Mouse (Mus musculus): Measurements from ENCODE around the gene Baiap2l1.
"Not testable (repeated sequence)": the region's sequence is repeated elsewhere in the genome, so short reads cannot be mapped to it uniquely, and the experiment has no call there.

Gene Baiap2l1

DNA sequence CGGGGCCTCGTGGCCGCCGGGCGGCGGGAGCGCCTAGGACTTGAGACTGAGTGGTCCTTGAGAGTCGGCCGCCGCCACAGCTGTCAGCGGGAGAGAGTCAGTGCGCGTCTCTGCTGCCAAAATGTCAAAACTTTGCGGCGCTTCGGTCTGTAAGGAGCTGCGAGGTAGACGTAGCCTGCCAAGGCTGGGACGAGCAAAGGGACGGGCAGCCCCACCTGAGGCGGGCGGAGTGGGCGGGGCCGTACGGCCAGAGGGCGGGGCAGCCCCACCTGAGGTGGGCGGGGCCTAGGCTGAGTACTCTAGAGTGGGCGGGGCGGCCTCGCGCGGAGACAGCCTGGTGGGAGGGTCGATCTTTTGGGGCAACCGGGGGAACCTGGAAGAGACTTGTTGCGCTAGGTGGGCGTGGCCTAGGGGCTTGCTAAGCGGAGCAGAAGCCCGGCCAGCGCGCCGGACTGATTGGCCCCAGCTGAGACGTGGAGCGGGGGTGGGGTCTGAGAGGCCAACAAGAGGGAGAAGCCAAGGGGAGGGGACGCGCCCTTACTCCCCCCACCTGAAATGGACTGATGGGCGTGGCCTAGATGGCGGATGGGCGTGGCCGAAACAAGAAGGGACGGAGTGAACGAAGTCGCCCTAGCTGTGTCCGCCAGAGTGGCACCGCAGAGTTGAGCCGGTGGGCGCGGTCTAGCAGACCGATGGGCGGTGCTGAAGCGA, at the start of gene Baiap2l1:
Gene Baiap2l1, minus strand, starts transcription at position 232 of the 711 bp plus-strand sequence.
- in situ Hi-C loops (cut with MboI, MseI): no loop called here

DNA sequence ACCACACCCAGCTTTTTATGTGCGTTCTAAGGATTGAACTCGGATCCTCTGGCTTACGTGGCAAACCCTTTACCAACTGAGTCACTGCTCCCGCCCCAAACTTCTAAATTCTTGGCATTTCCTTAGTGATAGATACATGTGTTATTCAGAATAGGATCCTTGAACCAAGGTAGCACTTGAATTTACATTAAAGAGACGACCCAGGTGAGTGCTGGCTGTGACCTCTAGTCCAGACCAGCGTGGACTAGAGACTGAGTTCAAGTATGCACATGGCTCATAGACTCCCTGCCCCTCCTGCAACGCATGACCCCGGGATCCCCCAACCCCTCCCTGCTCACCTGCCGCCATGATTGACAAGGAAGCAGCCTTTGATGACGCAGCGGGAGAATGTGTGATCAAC, 48.3 kb upstream of the Baiap2l1 start:
- in situ Hi-C loops (cut with MboI, MseI): no loop called here

DNA sequence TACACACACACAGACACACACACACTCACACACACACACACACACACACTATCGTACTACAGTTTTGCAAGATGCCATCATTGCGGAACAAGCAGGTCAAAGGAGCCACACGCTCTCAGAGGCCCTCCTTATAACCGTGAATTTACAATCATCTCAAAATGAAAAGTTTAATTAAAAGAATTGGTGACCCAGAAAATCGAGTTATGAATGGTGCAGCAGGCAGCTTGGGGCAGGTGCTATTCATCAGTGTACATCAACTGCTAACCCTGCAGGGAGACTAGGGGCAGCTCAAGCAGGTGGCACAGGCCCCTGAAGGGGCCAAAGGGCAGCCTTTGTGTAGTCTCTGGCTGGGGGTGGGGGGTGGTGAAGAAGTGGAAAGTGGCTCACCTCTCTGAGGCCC, 42.9 kb upstream of the Baiap2l1 start:
- in situ Hi-C loops (cut with MboI, MseI): no loop called here

DNA sequence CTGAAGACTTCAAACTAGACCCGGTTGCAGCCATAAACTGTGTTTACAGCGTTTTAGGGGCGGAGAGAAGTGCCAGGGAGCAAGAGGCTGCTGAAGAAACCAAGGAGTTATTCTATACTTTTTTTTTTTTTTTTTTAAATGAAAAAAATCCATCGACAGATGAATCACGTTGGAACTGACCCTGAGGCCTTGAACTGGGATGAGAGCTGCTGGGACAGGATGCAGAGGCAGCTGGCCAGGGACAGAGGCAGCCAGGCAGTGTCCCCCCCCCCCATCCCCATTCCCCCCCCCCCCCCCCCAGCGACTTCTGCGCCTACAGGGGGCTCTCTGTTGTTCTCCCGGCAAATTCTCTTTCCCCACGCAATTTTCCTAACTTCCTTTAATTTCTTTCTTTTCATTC, 39.7 kb upstream of the Baiap2l1 start:
- in situ Hi-C loops (cut with MboI, MseI): no loop called here

DNA sequence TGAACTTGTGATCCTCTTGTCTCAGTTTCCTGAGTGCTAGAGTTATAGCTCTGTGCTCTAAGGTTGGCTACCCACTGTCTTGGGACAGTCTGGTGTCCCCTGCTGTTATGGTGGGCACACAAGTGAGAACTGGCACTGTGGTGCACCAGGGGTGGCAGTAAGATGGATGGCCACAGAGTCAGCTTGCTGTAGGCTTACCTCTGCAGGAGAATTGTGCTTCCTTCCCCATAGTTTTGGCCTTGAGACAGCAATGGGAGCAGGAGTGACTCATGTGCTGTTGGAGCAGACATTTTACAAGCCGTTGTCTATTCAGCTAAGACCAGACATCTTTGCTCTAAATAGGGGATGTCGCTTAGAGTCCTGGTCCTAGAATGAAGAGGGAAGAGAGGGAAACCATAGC, 36.2 kb upstream of the Baiap2l1 start:
- in situ Hi-C loops (cut with MboI, MseI): no loop called here

DNA sequence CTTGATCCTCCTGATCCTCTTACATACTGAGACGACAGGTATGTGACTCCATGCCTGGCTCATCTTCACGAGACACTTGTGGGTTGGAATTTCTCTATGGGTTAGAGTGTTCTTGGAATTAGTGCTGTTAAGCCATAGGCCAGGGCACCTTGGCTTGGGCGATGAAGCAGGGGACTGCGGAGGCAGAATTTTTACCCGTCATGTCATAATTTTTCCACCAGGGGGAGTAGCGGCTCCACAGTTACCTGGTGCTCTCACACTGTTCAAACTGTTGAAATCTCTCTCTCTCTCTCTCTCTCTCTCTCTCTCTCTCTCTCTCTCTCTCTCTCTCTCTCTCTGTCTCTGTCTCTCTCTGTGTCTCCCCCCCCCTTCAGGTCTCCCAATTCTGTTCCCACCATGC, 29.9 kb upstream of the Baiap2l1 start:
- in situ Hi-C loops (cut with MboI, MseI): loop anchor here (5.0 kb wide), 1 partner anchor 349 kb away; no protein-coding TSS in a partner anchor

DNA sequence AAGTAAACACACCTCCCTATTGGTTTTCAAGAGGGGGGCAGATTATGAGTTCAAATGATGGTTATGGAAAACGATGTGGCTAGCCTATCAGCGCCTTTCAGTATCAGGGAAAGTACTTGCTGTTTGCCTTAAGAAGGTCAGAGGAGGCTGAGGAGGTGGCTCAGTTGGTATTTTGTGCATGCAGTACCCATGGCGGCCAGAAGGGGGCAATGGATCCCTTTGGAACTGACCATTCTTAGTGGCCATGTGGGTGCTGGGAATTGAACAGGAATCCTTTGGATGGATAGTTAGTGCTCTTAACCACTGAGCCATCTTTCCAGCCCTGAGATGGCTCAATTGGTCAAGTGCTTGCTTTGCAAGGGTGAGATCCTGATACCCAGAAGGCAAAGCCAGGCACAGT, 26.0 kb upstream of the Baiap2l1 start:
- in situ Hi-C loops (cut with MboI, MseI): no loop called here

DNA sequence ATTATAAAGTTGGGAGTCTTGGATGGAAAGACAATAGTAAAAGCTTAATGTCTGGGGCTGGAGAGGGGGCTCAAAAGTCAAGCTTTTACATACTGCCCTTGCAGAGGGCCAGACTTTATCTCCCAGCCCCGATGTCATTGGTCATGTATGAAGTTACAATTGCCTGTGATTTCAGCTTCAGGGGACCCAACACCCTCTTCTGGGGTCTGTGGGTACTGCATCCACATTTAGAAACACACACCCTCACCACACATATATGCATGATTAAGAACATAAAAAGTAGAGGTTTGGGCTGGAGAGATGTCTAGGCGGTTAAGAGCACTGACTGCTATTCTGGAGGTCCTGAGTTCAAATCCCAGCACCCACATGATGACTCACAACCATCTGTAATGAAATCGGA, 23.9 kb upstream of the Baiap2l1 start:
- in situ Hi-C loops (cut with MboI, MseI): no loop called here

DNA sequence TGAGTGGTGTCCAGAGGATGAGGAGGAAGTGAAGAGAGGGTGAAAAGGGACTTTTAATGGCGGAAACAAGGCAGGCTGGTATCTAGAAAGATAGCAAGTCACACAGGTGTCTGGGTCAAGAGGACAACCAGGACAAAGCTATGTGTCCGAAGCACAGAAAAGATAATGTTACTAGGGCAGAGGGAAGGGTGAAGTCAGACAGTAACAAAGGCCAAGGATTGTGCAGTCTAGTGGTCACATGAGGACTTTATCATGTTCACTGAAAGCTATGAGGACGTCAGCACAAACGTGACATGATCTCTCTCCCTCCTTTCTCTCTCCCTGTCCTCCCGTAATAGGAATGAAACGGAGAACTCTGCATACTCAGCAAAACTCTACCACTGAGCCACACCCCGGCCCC, 22.8 kb upstream of the Baiap2l1 start:
- in situ Hi-C loops (cut with MboI, MseI): no loop called here

DNA sequence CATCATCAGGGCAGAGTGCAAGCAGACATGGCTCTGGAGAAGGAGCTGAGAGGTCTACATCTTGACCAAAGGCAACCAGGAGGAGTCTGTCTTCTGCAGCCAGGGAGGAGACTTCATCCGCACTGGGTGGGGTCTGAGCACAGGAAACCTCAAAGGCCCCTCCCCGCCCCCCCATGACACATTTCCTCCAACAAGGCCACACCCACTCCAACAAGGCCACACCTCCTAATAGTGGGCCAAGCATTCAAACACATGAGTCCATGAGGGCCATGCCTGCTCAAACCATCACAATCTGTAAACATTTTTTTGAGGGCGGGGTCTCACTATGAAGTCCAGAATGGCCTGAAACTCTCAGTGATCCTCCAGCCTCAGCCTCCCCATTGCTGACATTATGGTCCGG, 21.5 kb upstream of the Baiap2l1 start:
- in situ Hi-C loops (cut with MboI, MseI): no loop called here

DNA sequence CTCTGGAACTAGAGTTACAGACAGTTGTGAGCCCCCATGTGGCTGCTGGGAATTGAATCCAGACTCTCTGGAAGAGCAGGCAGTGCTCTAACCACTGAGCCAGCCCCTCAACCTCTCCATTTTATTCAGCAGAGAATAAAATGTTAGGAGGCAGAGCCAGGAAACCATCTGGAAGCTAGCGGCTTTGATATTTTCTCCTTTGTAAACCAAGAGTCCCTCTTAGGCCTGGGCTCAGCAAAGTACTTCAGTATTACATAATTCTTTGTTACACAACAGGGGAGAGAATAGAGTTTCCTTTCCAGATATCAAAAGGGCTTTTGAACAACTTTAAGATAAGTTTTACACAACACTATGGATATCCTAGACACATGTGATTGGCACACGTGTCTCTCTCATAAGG, 15.0 kb upstream of the Baiap2l1 start:
- in situ Hi-C loops (cut with MboI, MseI): loop anchor here (5.0 kb wide), 1 partner anchor 664 kb away; no protein-coding TSS in a partner anchor

DNA sequence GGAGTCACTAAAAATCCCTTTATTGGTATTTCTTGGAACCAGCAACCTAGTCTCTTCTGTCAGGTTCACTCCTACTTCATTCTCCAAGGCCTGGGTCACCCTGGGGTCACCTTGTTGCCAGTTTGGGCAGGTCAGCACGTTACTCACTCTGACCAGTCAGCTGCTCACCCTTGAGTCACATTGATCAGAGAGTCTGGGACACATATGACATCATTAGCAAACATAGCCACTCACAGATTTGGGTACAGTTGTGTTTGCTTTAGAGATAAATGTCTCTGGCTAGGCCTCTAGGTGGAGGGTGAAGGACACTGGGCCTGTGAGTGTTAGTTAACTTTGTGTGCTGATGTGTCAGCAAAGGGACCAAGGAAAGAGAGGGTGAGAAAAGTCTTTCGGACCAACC, 14.3 kb upstream of the Baiap2l1 start:
- in situ Hi-C loops (cut with MboI, MseI): loop anchor here (5.0 kb wide), 1 partner anchor 665 kb away; no protein-coding TSS in a partner anchor

DNA sequence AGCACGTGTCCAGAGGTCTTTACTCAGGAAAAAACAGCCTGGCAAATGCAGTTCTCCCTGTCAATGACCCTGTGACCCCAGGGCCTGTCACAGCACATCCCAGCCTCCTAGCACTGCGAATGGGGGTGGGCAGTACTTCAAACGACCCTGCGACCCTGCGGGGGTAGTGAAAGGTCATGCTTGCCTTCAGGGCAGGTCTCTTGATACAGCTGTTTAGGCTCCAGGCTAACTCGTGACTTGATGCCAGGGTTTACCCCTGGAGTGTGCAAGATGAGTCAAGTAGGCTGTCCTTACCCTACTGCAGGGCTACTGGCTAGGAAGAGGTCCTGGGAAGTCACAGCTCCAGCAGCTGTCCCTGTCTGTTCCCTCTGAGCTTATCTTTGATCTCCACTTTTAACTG, 13.1 kb upstream of the Baiap2l1 start:
- in situ Hi-C loops (cut with MboI, MseI): loop anchor here (5.0 kb wide), 1 partner anchor 666 kb away; no protein-coding TSS in a partner anchor

DNA sequence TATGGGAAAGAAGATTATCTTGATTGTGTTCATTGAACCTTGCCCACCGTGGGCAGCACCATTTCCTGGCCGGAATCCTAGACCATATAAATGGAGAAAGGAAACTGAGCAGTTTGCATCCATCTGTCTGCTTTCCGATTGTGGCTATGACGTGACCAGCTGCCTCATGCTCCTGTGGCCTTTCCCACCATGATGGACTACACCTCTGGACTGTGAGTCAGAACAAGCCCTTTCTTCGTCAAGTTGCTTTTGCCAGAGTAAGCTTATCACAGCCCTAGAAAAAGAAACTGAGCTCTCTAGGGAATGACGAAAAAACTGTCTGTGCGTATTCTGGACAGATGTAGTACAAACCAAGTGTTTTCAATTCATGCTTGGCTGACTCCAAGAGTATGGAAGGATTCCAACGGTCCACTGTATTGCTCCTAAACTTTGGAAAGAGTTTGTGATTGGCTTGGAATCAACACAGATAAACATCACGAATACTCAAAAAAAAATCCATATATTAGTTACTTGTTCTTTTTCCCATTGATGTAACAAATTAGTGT, 10.8 kb upstream of the Baiap2l1 start:
- in situ Hi-C loops (cut with MboI, MseI): no loop called here

DNA sequence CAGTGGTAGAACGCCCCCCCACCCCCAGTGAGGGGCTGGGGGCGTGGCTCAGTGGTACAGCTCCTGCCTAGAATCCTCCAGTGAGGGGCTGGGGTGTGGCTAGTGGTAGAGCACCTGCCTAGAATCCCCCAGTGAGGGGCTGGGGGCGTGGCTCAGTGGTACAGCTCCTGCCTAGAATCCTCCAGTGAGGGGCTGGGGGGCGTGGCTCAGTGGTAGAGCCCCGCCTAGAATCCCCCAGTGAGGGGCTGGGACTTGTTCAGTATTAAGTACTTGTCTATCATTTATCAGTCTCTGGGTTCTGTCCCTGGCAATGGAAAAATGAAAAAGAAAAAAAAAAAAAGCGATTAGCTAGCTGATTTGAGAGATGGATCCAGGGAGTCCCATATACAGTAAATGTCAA, 8.6 kb upstream of the Baiap2l1 start:
- in situ Hi-C loops (cut with MboI, MseI): not testable (repeated sequence)

DNA sequence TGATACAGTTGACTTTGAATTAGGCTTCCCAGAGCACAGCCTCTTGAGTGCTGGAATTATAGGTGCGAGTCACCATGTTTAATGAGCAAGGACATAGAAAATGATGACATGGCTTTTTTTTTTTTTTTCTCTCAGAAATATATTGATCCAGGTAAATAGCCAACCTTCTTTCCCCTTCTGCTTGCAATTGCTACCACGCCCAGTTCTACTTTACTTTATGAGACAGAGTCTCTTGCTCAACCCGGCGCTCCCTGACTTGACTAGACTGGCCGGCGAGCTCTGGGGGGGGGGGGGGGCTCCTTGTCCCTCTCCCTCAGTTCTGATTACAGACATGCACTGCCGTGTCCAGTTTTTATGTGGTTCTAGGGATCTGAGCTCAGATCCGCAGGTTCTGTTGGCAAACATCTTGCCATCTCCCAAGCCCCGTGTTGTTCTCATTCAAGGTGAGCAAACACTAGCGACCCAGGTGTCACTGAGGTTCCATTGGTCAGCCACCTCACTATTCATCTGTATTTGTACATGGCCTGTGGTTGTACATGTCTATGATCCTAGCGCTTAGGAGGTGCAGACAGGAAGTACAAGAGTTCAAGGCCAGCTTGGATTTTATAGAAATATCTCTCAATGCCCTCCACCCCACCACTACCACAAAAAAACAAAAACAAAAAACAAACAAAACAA, 6.9 kb upstream of the Baiap2l1 start:
- in situ Hi-C loops (cut with MboI, MseI): no loop called here

DNA sequence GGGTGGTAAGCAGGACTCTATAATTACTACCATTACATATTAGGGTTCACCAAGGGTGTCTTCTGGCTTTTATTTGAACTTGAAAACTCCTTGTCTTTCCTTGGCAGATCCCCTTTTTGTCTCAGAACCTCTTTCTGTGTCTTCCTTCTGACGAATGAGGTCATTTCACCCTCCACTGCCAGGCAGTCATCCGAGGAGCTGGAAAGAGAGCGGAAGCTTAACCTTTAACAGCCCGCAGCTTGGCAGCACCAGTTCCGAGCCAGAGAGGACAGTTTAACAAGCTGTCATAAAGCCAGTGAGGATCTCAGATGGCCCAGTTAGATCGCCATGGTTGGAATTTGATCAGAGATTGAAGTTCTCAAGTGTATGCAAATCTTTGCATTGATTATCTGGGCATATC, 2.4 kb upstream of the Baiap2l1 start:
- in situ Hi-C loops (cut with MboI, MseI): no loop called here

DNA sequence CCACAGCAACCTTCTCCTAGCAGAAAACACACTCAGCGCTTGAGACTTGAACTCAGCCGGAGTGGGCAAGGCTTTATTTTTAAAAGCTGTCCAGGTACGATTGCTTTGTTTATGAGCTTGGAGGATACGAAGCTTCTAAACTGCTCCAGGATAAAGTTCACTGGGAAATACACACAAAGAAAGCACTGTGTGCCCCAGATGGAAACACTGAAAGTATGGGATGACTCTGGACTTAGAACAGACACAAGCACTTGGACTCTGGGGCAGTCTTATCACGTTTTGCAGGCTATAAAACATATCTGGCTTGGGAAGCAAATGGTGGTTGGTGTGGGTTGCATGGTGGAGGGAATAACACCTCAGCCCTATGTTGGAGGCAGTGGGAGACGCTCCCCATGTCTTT, 2.0 kb upstream of the Baiap2l1 start:
- in situ Hi-C loops (cut with MboI, MseI): no loop called here

DNA sequence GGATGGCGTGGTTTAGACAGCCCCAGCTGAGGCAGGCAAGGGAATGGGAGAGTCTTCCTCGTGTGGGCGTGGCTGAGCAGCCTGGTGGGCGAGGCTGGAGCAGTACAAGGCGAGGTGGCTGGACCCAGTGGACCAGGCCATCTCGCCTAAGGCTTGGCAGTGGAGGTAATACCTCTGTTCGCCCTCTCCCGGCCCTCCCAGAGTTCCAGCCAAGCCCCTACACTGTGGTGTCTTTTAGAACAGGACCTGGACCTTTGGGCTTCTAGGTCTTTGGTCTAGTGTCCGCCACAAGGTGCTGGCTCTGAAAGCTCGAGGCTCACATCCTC, 643 bp upstream of the Baiap2l1 start:
- in situ Hi-C loops (cut with MboI, MseI): no loop called here

DNA sequence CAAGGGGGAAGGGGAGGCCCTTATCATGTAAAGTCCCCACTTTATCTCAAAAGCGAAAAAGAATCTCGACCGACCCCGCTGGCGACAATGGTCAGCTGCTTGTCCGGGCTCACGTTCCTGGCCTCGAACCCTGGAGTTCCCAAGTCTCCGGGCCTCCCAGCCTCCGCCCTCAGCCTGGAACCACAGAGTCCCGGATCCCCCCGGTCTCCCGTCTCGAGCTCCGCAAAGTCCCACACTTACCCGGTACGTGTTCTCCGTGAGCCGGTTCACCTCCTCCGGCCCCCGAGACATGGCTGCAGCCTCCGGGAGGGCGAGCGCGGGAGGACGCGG, 396 bp downstream of the Baiap2l1 start:
- in situ Hi-C loops (cut with MboI, MseI): no loop called here

DNA sequence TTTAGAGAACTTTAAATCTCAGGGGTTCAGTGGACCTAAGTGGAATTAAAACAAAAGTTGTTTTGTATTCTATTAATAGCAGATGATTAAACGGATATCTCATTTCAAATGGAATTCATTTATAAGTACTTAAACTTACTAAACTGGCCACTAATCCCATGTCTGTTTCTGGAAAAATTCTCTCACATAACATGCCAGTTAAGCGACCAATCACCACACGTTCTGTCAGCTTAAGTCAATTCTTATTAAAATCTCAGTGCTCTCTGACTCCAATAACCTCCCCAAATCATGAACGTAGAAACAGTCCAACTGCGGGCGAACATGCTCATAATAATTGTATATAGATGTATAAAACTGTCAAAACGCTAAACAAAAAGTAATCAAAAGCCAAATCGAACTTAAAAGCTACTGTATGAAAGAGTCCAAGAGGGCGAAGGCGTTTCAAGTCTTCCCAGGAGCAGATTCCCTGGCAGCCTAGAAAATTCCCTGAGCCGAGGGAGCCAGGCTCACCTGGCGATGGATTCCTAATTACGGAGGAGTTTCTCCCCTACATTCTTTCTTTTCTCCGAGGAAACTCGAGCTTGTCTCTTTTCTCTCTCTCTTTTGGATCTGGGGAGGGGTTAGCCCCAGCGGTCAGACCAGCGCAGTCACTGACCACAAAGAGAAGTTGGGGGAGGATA, 996 bp downstream of the Baiap2l1 start:
- in situ Hi-C loops (cut with MboI, MseI): no loop called here

DNA sequence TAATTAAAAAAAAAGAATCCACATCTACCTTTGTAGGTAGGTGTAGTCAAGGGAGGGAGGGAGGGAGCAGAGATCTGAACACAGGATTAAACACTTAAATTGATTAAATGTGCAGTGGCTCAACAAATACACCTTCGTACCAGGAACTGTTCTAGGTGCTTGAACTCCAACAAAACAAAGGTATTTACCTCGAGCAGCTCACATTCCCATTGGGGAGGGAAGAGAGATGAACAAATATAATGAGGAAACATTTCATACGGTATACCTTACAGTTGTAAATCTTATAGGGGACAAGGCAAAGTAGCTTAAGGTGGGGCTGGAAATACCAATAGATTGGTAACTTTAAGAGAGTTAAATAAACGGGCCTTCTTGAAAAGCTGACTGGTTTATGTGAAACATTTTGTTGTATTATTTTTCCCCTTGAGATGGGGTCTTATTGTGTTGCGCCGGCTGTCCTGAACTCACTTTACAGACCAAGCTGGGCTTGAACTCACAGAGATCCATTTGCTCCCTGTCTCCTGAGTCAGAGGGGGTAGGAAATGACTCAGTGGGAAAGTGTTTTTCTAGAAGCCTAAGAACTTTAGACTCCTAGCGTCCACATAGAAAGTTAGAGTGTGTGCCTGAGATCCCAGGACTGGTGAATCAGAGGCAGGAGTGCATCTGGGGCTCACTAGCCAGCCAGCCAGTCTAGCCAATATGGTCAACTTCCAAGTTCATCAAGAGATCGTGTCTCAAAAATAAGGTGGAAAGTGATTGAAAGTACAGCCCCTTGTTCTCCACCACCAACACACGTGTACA, 5.5 kb downstream of the Baiap2l1 start:
- in situ Hi-C loops (cut with MboI, MseI): no loop called here

All from T-helper 1 cell (primary cell).